Mouse (Mus musculus) 3134 (cell line): Measurements from ENCODE around the gene Gli2.

Experiments
- DNase-seq: peaks from one replicate; pipeline ENCODE4 v3.0.0-alpha.2; 2011; ENCODE audit warnings: low spot score; ENCODE audit not compliant: insufficient read length; ENCODE audit errors: extremely low read depth

The Gli2 gene

DNA sequence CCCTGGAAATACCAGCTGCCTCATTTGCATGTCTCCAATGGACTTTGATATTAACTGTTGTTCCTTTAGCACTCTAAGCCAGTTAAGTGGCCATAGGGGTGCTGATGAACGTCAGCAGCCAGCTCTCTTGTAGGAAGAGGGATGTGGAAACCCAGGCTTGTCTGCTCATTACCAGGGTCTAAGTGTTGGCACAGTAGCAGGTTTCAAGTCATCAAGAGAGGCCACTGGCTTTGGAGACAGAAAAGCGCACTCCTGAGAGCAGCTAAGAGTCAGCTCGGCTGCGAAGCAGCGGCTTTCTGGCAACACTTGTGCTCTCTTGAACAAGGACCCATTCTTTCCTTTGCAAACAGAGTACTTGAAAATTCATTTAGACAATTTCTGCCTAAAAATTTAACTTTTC, 148.1 kb downstream of the Gli2 start:
- DNase-seq, result no peak

DNA sequence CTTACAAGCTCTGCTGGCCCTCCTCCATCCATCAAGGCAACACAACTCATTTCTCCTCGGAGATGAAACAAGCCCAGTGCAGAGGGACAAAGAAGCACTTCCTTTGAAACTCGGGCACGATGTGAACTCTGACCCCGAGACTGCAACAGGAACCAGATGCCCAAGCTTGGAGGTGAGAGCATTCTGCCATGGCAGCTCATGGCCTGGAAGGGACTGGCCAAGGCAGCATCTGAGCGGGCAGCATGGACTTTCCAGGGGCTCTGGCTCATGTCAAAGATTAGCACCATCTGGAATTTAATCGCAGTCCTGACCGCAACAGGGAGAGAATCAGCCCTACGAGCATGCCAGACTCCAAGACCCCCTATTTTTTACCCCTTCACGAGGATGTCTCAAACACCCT, 148.5 kb downstream of the Gli2 start:
- no peak for DNase-seq

DNA sequence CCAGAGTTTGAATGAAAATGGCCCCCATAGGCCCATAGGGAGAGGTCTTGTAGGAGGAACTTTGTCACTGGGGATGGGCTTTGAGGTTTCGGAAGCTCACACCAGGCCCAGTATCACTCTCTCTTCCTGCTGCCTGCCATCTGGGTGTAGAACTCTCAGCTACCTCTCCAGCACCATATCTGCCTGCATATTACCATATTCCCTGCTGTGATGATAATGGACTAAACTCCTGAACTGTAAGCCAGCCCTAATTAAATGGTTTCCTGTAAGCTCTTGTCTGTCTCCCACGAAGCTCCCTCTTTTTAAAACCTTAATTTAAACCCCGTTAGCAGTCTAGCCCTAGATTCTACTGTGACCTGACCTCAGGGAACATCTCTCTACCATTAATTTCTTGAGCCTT, 149.0 kb downstream of the Gli2 start:
- no peak for DNase-seq

DNA sequence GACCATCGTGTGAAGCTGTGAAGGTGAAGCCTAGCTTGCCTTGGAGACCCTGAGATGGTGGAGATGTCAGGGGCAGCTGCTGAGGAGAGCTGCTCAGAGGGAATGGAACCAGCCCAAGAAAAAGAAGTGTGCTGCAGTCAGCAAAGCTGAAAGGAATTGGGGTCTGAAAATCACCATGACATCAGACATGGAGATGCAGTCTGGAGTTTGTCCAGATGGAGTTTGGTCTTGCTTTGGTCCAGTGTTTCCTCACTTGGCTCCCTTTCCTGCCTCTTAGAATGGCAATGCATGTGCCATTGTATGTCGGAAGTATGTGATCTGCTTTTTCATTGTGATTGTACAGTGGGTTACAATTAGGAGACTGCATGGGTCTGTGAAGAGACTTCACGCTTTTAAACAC, 149.7 kb downstream of the Gli2 start:
- no peak for DNase-seq

DNA sequence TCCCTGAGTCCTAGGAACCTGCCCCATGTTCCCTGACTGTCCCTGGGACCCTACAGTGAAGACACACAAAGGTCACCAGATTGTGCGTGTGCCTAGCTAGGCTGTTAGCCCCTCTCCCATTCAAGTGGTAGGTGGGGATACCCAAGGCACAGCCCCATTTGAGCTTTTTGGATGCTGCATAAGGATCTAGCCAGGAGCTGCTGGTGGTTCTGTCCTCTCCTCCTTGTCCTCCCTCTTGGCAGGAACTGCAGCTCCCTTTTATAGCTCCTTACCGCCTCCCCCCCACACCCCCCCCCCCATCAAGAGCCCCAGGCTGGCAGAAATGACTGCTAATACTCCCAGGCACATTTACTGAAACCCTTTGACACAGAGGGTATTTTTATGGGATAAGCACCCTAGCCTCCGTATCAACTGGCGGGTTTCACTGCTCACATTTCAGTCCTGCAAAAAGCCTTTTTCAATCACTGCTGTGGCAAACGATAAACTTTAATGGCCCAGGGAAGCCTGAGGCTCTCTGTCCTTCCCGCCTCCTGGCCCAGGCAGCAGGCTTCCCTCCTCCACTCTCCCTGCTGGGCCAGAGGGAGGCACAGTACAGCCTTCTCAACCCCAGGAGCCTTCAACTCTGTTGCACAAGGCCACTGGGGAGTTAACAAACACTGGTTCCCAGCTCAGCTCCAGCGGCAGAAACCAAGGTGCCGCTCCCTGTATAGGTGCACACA, 151.4 kb downstream of the Gli2 start:
- DNase-seq, result no peak

DNA sequence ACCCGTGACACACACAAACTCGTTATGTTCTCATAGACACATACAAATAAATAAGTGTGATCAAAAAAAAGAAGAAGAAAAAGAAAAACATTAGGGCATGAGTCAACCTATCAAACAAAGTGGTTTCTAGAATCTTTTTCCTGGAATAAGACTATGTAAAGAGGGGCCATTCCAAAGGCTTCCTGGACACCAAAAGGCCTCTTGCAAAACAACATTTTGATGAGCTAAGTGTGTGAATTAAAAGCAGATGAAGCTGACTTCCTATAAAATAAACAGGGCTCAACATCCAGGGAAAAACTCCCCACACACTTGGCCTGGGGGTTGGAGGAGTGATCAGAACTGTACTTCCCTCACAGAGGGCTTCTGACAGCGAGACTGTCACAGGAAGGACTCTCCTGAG, 155.1 kb downstream of the Gli2 start:
- no peak for DNase-seq

DNA sequence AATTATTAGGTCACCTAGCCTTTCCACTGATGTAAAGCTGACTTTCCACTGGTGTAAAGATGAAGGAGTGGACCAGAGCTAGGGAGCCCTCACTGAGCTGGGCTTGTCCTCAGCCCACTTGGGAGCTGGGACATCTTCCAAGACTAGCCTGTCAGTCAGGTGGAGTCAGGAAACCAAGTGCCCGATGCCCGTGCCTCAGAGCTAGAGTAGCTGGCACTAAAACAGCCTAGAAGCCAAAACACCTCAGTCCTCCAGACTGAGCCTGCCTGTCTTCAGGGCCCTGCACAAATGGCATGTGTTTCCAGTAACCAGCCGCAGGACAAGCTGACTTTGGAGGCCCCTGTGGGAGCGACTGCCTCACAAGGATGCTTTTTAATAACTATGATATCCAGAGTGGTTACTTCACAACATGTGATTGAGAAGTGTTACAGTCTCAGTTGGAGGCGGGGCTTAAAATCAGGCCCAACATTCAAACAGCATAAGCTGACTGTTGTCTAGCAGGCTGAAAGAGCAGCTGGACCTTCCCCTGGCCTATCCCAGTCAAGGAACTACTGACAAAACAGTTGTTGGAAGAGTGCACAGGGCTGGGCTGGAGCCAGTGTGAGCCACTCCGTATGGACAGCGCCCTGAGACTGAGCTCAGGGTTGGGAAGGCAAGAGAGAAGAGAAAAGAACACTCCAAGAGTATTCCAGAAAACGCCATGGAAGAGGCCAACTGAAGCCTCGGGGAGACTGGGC, 158.2 kb downstream of the Gli2 start:
- DNase-seq, result no peak

DNA sequence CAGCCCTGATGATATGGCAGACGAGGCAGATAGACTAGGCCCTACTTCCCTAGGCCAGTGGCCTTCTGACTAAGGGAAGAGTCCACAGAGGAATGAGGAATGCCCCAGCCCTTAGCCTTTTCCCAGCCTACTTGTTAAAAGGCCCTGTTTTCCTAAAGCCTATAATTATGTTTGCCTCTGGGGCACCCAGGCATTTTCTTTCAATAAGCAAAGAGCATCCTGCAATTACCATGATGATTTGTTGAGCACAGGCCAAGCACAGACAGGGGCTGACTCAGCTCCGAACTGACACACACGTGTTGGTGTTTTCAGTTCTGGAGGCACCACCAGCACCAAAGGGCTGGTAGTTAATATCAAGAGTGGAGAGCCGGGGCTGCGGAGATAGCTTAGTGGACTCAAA, 162.0 kb downstream of the Gli2 start:
- DNase-seq, result no peak

DNA sequence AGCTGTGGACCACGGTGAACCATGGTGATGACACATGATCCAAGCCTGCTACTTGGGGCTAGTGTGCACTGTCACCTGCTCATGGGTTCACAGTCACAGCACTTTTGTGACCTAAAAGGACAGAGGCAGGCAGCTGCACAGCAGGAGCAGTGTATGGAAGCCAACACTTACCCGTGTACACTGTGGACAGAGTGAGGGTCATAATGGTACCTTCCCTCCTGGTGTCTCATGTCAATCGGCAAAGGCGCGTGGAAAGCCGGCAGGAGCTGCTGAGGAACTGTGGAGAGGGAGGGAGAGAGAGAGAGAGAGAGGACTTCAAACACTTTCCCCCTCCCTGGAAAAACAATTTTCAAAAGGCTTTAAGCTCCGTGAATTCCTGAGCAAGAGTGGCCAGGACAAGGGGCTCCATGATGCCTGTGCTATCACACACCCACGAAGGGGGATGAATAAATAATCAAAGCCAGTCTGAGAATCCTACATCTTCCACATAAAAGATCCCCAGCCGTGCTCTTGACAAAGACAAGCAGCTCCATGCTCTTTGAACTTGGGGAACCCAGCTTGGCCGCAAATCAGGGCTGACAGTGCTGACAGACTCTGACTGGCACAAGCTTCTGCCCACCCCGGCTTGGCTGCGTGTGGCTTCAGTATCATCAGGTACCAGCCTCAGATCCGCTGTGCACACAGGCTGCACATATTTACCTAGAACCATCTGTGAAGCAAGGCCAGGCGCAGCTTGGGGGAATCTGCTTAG, 163.1 kb downstream of the Gli2 start:
- no peak for DNase-seq

DNA sequence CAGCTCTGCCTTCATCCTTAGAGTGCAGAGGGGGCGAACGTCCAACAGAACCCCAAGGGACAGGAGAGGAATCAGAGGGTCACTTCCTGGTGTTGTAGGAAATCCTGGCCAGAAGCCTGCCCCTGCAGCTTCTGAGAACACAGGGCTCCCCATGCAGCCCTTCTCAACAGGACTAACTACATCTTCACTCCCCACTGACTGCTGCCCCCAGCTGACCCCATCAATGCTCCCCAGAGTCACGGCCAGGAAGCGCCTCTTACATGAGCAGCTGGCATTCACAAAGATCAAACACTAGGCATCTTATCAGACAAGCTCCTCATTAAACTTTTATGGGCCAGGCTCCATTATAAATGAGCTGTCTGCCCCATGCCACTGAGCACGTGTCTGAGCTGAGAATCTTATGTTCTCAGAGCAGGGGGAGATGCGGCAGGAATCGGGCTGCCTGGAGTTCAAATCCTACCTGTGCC, 172.6 kb downstream of the Gli2 start:
- DNase-seq, result no peak

DNA sequence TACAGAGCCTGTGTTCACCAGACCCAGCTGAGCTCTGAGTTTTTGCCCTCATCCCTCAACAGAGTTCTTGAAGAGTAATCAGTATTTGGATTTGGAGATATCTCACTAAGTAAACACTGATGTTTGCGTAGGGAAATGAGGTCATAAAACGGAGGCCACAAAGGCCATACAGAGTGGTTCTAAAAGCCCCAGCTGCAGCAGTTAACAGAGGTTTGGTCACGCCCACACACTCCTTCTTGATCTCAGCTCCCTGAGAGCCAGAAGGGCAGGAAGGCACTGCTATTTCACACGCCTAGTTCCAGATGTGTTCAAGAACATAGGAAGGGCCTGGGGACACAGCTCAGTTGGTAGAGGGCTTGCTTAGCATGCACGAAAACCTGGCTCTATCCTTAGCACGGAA, 175.1 kb downstream of the Gli2 start:
- no peak for DNase-seq

DNA sequence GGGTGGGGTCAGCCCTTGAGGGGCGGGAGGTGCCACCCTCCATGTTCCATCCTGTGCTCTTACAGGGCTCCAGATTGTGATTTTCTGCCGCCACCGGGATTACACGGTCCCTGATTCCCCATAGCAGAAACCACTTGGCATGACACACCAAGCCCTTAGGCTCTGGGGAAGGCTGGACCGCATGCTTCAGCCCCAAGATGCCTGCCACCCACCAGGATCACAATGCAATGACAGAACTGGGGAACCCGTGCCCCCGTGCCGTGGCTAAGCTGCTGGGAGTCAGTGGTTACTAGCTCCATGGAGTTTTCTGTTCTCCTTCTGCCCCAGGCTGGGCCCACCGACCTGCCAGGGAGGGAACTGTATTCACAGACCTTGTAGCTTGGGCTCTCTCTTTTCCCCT, 178.2 kb downstream of the Gli2 start:
- no peak for DNase-seq

DNA sequence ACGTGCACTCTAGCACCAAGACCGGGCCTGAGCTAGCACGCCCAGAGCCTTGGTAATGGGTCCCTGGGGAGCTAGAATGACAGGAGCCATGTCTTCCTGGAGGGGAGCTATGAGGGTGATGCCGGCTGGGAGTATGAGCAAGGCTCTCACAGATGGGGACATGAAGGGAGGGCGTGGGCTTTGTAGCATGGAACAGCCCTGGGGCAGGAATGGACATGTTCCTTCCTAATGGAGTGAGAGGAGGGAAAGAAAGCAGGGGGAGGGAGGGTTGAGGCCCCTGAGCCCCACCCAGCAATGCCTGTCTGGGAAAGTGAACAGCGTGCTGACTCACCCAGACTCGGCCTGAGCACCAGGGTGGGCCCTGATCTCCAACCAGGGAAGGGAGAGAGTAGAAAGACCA, 179.9 kb downstream of the Gli2 start:
- DNase-seq, result no peak

DNA sequence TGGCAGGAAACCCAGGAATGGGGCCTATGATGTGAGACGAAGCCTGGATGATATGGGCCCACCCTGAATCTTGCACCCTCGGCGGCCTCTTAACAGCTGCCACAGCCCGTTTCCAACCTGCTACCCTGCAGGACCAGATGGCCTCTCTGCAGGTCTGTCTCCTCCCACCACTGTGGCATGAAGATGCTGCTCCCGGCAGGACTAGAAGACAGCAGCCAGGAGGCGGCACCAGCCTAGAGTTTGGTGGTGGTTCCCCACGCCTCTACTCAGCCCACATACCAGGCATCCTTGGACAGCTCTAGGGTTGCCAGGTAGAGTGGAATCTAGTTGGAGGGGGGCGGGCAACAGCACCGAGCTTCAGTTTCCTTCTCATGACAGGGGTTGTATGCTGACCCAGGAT, 188.7 kb downstream of the Gli2 start:
- DNase-seq, result no peak

DNA sequence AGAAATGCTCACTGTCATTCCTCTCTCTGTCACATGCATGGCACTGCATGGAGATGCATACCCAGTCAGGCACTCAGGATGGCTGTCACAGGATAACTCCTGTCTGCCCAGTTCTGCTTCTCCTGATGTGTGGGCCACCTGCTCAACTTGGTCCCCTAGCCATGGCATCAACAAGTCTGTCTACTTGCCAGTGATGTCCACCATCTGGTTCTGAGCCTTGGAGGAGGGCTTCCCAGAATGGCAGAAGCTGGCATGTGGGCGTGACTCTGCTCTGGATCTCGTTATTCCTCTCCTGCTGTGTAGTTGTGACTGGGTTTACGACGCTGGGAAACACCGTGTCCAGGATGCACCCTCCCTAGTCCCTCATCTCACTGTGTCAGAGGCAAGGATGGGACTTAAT, 189.4 kb downstream of the Gli2 start:
- no peak for DNase-seq

DNA sequence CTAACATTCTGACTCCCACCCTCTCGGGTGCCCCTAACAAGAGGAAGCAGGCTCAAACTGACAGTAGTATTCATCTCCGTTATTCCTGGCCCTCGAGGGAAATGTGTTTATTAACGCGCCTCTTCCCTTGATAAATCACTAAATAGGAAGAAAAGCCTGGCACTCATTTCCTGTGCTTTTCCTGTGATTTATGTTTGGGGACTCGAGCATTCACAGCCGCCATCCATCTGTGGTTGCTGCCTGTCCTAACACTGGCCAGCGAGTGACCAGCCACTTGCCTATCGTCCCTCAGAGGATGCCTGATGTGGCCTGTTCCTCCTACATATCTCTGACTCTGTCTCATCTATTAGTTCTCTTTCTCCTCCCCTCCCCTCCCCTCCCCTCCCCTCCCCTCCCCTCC, 195.3 kb downstream of the Gli2 start:
- DNase-seq, result no peak

DNA sequence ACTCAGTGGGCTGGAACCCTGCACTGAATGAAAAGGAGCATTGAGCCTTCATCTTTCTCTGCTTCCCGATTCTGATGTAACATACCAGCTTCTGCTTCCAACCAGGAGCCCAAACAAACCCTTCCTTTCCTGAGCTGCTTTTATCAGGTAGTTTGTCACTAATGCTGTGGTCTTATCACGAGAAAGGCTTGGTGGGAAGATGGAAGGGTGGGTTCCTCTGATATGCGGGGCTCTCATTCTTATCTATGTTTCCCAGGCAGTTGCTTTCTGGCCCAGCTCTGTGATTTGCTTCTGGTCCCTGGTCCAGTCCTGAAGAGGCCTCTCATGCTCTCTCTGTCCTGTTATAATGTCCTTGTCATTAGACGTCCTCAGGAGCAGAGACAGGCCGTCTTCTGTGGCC, 222.8 kb downstream of the Gli2 start:
- no peak for DNase-seq

DNA sequence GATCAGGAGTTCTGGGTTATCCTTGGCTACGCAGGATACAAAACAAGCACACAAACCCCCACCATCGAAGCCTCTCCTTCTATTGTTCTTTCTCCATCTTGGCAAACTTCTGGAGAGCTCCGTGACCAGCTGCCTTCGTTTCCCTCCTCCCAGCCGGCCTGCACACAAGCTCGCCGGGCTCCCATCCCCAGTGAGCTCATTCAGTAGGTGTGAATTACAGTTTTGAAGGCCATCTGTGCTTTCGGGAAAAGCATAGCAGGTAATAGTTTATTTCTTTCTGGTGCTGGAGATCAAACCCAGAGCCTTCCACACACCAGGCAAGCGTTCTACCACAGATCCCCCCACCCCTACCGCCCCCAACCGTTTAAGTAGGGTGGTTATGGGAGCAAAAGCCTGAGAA, 226.8 kb downstream of the Gli2 start:
- DNase-seq, result no peak

DNA sequence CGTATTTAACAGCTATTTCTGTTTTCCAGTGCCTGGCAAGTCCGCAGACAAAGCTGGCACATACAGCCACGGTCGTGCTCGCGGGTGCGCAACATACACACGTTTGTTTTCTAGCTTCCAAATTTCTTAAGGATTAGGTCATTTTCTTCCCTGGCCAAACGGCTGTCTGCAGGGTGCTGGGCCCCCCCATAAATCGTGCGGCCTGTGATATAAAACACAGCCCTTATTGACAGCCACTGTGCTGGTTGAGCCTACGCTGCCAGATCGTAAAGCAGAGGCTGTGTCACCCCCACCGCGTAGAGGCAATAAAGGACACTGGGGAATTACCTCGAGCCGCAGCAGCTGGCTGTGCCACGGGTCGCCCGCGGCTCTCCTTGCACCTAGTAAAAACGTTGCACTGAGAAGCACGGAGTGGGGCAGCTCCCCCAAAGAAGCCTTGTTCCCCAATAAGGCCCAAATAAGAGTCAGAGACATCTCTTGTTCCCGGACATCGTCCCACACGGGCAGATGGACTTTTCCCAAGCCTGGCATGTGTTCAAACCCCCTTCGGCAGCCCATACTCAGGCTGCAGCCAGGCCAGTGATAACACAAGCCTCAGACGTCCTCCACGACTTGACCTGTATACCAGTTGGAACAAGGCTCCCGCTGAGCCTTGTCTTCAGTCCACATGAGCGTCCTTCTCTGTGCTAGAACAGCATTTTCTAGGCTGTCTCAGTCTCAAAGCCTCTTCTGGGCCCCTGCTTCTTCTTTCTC, 227.8 kb downstream of the Gli2 start:
- no peak for DNase-seq

DNA sequence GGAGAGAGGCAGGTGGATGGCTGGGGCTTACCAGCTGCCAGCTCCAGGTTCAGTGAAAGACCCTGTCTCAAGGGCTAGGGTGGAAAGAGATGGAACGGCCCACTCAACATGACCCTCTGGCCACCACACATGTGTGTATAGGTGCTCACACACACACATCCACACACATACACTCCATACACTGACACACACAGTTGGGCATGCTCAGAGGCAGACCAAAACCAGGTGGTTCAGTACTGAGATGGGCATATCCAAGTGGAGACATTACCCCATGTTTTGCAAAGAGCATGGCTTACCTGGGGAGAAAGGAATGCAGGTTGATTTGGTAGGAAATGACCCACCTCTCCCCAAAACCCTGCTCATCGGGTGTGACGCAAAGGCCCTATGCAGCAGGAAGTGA, 228.4 kb downstream of the Gli2 start:
- DNase-seq, result no peak

DNA sequence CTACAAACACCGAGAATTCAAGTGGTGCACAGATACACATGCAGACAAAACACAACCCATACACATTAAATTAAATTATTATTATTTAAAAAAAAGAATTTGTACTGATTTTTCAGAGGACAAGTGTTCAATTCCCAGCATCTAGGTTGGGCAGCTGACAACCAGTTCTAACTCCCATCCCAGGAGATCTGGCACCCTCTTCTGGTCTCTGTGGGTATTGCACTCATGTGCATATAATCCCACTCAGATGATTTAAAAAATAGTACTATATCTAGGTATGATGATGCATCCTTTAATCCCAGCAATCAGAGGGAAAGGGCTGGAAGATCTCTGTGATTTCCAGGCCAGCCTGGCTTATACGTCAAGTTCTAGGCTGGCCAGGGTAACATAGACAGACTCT, 231.2 kb downstream of the Gli2 start:
- no peak for DNase-seq
